Mouse (Mus musculus) liver, embryonic 15.5 days (tissue): Measurements from ENCODE around the gene Relch. TPM values are rescaled to one million over a fixed set of nuclear protein-coding genes. Genes with fewer than 3 reads are reported as not detected.
"Not testable (repeated sequence)": the region's sequence is repeated elsewhere in the genome, so short reads cannot be mapped to it uniquely, and the experiment has no call there.

ENCODE experiments used
- ATAC-seq: fragments of 200-750 bp; cut with Nextera tagmentation; 2 replicates; pipeline ENCODE4 v1.8.0; 2017; ENCODE audit warnings: moderate number of reproducible peaks, mild to moderate bottlenecking, moderate library complexity; ENCODE audit not compliant: insufficient read depth
- H3K27ac ChIP-seq: fragments of 300-500 bp; sonication (generic); replicated peaks from 2 replicates; pipeline ENCODE4 v1.5.1; 2015; ENCODE audit warnings: mild to moderate bottlenecking, inconsistent platforms
- H3K27me3 ChIP-seq: fragments of 300-500 bp; sonication (generic); 2 replicates; pipeline ENCODE4 v1.6.1; 2015; ENCODE audit warnings: mild to moderate bottlenecking, inconsistent platforms
- H3K36me3 ChIP-seq: fragments of 300-500 bp; sonication (generic); replicated peaks from 2 replicates; pipeline ENCODE4 v1.6.1; 2015; ENCODE audit warnings: moderate library complexity, mild to moderate bottlenecking, inconsistent platforms
- H3K4me1 ChIP-seq: fragments of 300-500 bp; sonication (generic); replicated peaks from 2 replicates; pipeline ENCODE4 v1.6.1; 2015; ENCODE audit warnings: inconsistent platforms
- H3K4me2 ChIP-seq: fragments of 300-500 bp; sonication (generic); 2 replicates; pipeline ENCODE4 v1.6.1; 2015; ENCODE audit warnings: moderate library complexity, mild to moderate bottlenecking, inconsistent platforms
- H3K4me3 ChIP-seq: fragments of 300-500 bp; sonication (generic); replicated peaks from 2 replicates; pipeline ENCODE4 v1.5.1; 2015; ENCODE audit warnings: mild to moderate bottlenecking, inconsistent platforms
- H3K9ac ChIP-seq: fragments of 300-500 bp; sonication (generic); 2 replicates; pipeline ENCODE4 v1.6.1; 2015; ENCODE audit warnings: moderate library complexity, mild to moderate bottlenecking, inconsistent platforms
- H3K9me3 ChIP-seq: fragments of 300-500 bp; sonication (generic); replicated peaks from 2 replicates; pipeline ENCODE4 v1.6.1; 2016; ENCODE audit warnings: inconsistent platforms
- WGBS: fragments of 180-500 bp; shearing (Covaris S2); methylation state at CpG from one replicate; pipeline ENCODE4 v1.1.7; 2015; ENCODE audit warnings: mixed read lengths; ENCODE audit not compliant: insufficient replicate concordance; 5-methylcytosine and 5-hydroxymethylcytosine counted together
- polyA plus RNA-seq: library from polyadenylated mRNA; unstranded; fragments of >200 nt; fragmentation: Nextera tagmentation; extraction: Ambion mirVana; gene quantifications from 2 replicates; pipeline ENCODE4 v1.2.1, GENCODE M21; 2015

Gene Relch
- polyA plus RNA-seq, 1 experiment from 2014 or later, result 11.5 TPM

DNA sequence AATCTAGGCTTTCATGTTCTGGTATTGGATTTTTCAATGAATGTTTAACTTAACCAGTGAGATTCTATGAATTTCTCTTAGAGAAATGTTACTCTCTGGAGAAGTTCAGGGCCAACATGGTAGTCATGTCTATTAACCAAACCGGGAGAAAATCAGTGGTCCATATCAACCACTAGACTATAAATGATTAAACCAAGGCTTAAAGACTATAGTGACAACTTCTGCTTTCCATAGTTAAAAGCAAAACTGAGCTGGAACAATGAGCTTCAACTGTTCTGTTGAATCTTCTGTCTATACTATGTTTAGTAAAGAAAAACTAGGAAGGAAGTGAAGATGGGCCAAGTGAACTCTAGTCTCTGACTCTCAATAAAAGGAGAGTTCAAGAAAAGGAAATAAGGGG is 82.8 kb downstream of the Relch start:
- WGBS, result 61% methylated on average over 1 of the region's 1 CpGs
- Histone ChIP-seq H3K9me3 (no peaks in the 10 kb centered on the region), H3K4me1 (no peaks in the 10 kb centered on the region), H3K36me3 (peaks cover 48% of the 10 kb centered on the region), H3K9ac (no peak overlapping the region), H3K4me3 (no peak overlapping the region), H3K27me3 (no peaks in the 10 kb centered on the region), H3K4me2 (no peak overlapping the region), H3K27ac (no peak overlapping the region)
- ATAC-seq, result no peak

DNA sequence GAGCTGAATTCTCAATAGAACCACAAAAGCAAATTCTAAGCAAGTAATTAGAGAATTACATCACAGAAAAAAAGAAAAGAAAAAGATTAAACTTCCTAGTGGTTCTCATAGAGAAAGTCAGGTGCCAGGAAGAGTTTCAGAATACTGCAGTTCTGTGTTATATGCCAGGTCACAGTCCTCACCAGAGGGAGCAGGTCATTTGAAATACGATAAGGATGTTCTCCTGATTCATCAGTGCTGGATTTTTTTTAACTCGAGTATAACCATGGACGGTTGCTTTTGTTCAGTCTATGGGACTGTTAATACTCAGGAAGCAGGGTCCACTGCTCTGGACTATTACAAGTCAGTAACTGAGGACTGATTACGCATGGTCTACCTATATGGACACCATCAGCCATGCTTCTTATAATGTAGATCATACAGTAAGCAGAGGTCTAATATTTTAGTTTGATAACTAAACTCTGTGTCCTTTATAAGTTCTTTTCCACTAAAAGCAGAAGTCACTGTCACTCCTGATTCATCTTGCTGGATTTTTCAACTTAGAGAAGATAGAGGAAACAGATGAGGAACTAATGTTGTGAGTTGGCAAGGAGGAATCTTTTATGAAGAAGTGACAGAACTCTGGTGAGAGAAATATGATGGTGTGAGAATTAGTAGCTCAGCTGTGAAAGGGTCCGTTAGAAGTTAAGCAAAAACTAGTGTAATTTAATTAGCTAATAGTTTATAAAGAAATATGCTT is 83.4 kb downstream of the Relch start:
- Histone ChIP-seq H3K9me3 (no peaks in the 10 kb centered on the region), H3K4me3 (no peak overlapping the region), H3K4me2 (no peak overlapping the region), H3K27ac (no peak overlapping the region), H3K36me3 (peaks cover 44% of the 10 kb centered on the region), H3K27me3 (no peaks in the 10 kb centered on the region), H3K4me1 (no peaks in the 10 kb centered on the region), H3K9ac (no peak overlapping the region)
- 74% methylated on average over 5 of the region's 5 CpGs for WGBS
- ATAC-seq, result no peak

DNA sequence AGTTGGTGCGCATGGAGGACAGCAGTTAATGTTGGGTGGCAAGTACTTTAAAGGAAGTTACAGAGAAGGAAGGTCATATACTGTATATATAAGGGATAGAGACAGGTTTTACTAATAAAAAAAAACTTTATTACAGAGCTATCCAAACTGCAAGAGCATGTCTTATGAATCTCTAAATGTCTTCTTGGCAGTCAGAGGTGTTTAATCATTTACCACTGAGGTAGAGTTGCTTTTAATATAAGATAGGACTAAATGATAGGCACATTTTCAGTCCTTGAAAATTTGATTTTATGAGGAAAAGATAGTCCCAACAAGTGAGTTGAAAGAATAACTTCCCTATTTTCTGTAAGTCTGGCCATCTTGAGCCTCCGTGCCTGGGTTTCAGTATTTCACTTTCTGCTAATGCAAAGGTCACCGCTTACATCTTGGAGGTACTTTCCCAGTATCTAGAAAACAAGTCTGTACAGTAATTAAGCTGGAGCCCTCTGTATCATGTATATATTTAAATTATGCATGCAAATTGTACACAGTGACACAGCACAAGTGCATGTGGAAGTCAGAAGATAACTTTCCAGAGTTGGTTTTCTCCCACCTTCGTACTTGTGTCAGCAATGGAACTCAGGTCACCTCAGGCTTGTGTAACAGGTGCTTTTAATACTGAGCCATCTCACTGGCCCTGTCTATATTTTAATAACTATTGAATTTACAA is 84.6 kb downstream of the Relch start:
- Histone ChIP-seq H3K27ac (no peak overlapping the region), H3K9me3 (no peaks in the 10 kb centered on the region), H3K4me1 (no peaks in the 10 kb centered on the region), H3K4me3 (no peak overlapping the region), H3K36me3 (peaks cover 45% of the 10 kb centered on the region), H3K9ac (no peak overlapping the region), H3K27me3 (no peaks in the 10 kb centered on the region), H3K4me2 (no peak overlapping the region)
- WGBS, result 77% methylated on average over 4 of the region's 4 CpGs
- no peak for ATAC-seq

DNA sequence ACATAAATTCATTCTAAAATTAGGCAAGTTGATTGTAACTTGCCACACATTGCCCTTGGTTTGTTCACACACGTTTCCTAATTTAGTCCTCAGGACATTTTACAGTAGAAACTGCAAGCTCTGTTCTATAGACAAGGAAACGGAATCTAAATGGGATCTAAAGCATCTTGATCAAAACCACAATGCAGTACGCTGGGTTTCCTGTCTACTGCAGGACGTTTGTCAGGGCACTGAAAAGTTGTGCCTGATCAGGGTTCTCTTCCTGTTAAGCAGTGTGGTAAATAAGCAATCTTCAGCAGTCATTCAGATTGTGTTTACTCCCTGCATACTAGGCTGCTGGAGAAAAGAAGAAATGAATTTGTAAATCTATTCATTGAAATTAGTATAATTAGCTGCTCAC is 88.5 kb downstream of the Relch start:
- ATAC-seq, result no peak
- H3K4me2 ChIP-seq, result no peak overlapping the region
- 26% methylated on average over 4 of the region's 4 CpGs for WGBS

DNA sequence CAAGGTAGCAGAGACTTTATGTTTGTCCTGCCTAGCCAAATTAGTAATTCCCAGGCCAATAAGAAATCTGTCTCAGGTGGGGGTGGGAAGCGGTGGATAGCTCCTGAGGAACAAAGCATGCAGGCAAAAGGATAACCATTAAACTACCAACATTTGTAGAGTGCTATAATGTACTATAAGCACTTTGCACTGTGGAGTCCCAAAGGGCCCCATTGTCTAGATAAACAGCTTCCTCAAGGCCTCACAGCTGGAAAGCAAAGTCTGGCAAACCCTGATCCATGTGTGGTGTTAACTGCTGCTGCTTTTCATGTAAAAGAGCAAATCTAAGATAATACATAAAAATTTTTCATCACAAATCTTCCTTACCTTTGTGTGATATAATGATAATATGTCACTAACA is 89.3 kb downstream of the Relch start:
- Histone ChIP-seq H3K4me1 (no peaks in the 10 kb centered on the region), H3K9ac (no peak overlapping the region), H3K9me3 (no peaks in the 10 kb centered on the region), H3K27me3 (no peaks in the 10 kb centered on the region), H3K36me3 (peaks cover 23% of the 10 kb centered on the region), H3K4me3 (no peak overlapping the region), H3K4me2 (no peak overlapping the region), H3K27ac (no peak overlapping the region)
- no peak for ATAC-seq
- 87% methylated on average over 1 of the region's 1 CpGs for WGBS

More for the DNA sequence above, 88.5 kb downstream of the Relch start:
- Histone ChIP-seq H3K36me3 (peaks cover 28% of the 10 kb centered on the region), H3K27ac (no peak overlapping the region), H3K4me1 (no peaks in the 10 kb centered on the region), H3K9me3 (no peaks in the 10 kb centered on the region), H3K27me3 (no peaks in the 10 kb centered on the region), H3K9ac (no peak overlapping the region), H3K4me3 (no peak overlapping the region)

DNA sequence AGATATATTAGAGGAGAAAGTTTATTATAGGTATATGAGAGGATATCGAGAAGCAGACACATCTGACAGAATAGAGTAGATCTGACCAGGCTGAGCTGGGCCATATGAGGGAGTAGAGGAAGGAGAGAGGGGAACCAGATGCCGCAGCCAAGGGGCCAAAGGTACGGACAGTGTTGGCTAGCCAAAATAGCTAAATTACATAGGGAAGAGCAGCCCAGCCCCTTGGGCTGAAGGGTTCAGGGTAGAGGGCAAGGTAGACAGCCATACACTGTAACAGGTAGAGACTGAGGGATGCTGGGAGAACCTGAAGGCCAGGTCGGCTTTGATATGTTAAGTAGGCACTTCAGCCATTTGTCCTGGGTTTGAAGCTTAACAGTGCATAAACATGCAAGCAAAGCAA is 95.1 kb downstream of the Relch start:
- Histone ChIP-seq H3K4me3 (no peak overlapping the region), H3K9me3 (no peaks in the 10 kb centered on the region), H3K4me1 (no peaks in the 10 kb centered on the region), H3K27ac (no peak overlapping the region), H3K36me3 (peaks cover 3% of the 10 kb centered on the region; the same call in 1 of the 2 replicates), H3K9ac (no peak overlapping the region), H3K27me3 (no peaks in the 10 kb centered on the region), H3K4me2 (no peak overlapping the region)
- 76% methylated on average over 4 of the region's 4 CpGs for whole genome bisulfite sequencing
- ATAC-seq, result no peak

DNA sequence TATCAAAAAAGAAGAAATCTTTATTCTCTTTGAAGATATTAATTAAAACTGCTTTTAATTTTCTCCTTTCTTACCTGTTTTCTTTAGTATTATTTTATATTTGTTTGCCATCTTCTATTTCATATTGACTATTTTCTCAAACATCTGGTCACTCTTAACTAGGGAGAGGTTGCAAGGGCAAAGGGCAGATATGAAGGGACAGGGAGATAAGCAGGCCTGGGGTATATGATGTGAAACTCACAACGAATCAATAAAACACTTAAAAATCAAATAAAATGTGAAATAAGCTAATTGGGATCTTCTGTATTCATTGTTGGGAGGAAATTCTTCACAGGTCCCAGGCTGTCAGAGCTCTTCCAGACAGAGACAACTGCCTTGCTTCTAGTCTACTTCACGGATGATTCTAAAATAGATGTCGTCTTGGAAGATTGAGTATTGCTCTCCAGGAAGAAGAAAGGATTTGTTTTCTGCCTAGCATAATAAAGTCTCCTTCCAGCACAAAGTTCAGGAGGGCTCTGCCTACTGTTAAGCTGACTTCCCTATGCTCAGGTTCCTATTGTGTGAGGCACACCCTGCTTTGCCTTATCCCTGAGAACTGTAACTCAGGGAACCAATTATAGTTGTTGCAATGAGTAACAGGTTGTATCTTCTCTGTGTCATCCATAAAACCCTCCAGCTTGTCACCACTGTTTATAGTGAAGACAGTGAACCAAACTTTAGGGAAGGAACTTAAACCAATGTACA is 95.9 kb downstream of the Relch start:
- Histone ChIP-seq H3K4me3 (no peak overlapping the region), H3K9me3 (no peaks in the 10 kb centered on the region), H3K4me2 (no peak overlapping the region), H3K27ac (no peak overlapping the region), H3K27me3 (no peaks in the 10 kb centered on the region), H3K9ac (no peak overlapping the region), H3K4me1 (no peaks in the 10 kb centered on the region), H3K36me3 (no peaks in the 10 kb centered on the region)
- no peak for ATAC-seq
- 66% methylated on average over 3 of the region's 3 CpGs for WGBS

DNA sequence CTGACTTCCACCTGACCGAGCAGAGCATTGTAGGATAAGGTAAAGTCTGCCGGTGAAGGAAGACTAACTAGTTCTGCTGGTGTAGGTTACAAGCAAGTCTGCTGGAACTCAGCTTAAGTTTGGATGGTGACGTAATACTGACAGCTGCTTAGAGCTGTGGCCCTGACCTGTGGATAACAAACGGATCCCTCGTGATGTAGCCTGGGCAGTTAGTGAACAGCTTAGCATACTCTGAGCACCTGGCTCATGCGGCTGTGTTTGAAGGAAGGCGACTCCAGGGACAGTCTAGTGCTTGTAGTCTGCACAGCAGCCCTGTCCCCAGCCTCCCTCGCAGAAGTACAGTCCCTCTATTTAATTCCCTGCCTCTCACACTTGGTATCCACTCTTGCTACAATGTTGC is 101.9 kb downstream of the Relch start:
- WGBS, result 51% methylated on average over 8 of the region's 8 CpGs
- Histone ChIP-seq H3K4me3 (no peak overlapping the region), H3K27ac (no peak overlapping the region), H3K4me1 (no peaks in the 10 kb centered on the region), H3K27me3 (no peaks in the 10 kb centered on the region), H3K9me3 (no peaks in the 10 kb centered on the region), H3K4me2 (no peak overlapping the region), H3K36me3 (no peaks in the 10 kb centered on the region), H3K9ac (no peak overlapping the region)
- no peak for ATAC-seq

DNA sequence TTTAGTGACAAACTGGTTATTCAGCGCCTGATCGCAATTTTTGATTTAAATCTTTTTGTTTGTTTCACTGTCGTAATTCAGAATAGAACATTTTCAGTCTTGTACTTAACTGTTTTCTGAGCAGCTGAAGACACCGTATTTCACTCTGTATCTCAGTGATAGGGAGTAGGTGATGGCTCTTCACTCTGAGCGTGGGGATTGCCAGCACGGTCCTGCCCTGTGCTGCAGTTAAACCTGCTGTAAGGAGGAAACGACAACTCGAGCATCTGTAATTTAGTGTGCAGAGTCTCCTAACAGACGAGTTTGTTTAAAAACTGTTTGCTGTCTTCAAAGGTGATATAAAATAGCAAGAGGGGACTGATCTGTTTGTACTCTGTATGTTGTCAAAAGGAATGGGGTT is 102.4 kb downstream of the Relch start:
- WGBS, result 67% methylated on average over 9 of the region's 9 CpGs
- not testable (repeated sequence) for ATAC-seq, H3K9me3 ChIP-seq, H3K36me3 ChIP-seq, H3K9ac ChIP-seq, H3K4me1 ChIP-seq, H3K27ac ChIP-seq, H3K4me2 ChIP-seq, H3K27me3 ChIP-seq, H3K4me3 ChIP-seq

DNA sequence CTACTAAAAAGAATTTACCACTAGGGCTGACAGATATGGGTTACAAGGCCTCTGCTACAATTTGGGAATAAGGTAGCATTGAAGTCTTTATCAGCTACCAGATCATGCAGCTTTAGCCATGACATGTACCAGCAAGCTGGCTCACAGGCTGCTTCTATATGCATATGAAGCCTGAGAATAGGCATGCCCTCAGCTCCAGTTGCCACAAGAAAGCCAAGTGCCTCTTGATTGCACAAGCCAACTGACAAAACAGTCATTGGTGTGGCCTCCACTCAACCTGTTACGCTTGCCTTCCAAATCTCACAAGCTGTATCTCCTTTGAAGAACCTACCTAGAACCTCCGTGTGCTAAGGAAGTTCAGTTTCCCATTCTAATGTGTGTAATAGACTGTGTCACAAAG is 104.7 kb downstream of the Relch start:
- H3K27ac ChIP-seq, result no peak overlapping the region
- no peak overlapping the region for H3K9ac ChIP-seq
- ATAC-seq, result no peak
- no peaks in the 10 kb centered on the region for H3K36me3 ChIP-seq
- WGBS, result 64% methylated on average over 2 of the region's 2 CpGs
- no peak overlapping the region for H3K4me2 ChIP-seq
- H3K9me3 ChIP-seq, result no peaks in the 10 kb centered on the region
- no peak overlapping the region for H3K4me3 ChIP-seq
- no peaks in the 10 kb centered on the region for H3K27me3 ChIP-seq
- no peaks in the 10 kb centered on the region for H3K4me1 ChIP-seq

DNA sequence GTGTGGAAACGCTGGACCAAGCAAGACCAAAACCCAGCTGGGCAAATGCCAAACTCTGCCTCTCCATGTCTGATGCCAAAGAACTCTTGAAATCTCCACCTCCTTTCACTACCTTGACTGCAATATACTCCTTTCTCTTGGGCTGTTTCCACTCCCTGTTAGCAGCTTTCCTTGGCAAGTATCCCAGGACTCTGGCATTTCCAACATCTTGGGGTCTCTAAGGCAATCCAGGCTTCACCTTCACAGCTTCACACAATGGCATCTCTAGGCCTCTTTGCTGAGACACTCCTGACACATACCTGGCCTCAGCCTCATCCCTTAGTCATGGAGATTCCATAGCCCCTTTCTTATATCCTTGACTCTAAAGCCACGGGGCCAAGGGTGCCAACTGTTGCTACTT is 107.0 kb downstream of the Relch start:
- Histone ChIP-seq H3K9me3 (no peaks in the 10 kb centered on the region), H3K4me3 (no peak overlapping the region), H3K27me3 (no peaks in the 10 kb centered on the region), H3K9ac (no peak overlapping the region), H3K36me3 (no peaks in the 10 kb centered on the region), H3K4me2 (no peak overlapping the region), H3K4me1 (no peaks in the 10 kb centered on the region), H3K27ac (no peak overlapping the region)
- WGBS, result 70% methylated on average over 2 of the region's 2 CpGs
- no peak for ATAC-seq
